Mouse (Mus musculus) small intestine, adult 2 months (tissue): Measurements from ENCODE around the gene Ptprq.

ENCODE experiments used
- CTCF ChIP-seq: fragments of 200-500 bp; IDR thresholded peaks from 2 replicates; pipeline ENCODE4 v1.5.1; 2012; ENCODE audit warnings: low read depth, mild to moderate bottlenecking, control low read depth, inconsistent platforms, low read length, moderate library complexity, mixed read lengths; ENCODE audit not compliant: insufficient replicate concordance, insufficient read length; ENCODE audit errors: extremely low read depth
- POLR2A ChIP-seq: fragments of 200-500 bp; IDR thresholded peaks from 2 replicates; pipeline ENCODE4 v1.6.1; 2012; ENCODE audit warnings: low read depth, mild to moderate bottlenecking, control low read depth, inconsistent platforms, low read length, moderate library complexity

GRCm38 (mm10) chr10:107697177-107697576, 22.7 kb downstream of the Ptprq start:
- TF ChIP-seq CTCF (no peak), POLR2A (no peak)
